Mouse (Mus musculus): ENCODE results near the gene Cd300lf.

Gene Cd300lf

DNA sequence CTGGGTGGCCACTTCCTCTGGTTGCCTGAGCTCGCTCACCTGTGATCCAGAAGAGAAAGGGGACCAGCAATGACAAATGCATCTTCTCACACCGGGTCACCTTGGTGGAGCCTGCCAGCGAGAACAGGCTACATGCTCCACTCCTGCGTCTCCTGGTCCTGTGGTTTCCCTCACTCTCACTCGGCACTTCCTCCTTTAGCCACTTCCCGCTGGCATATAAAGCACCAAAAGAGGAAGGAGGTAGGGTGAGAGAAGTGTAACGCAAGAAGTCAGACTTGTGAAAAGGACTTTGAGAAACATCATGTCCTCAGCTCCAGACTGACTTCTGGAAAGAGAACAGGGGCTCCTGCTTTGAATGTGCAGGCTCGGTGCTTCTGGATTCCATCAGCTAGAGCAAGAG, at the start of gene Cd300lf:
TSS of gene Cd300lf (minus strand) at position 193 of the 400 bp plus-strand sequence.
- DNase-seq (ENCODE audit: low spot score) = no peak

DNA sequence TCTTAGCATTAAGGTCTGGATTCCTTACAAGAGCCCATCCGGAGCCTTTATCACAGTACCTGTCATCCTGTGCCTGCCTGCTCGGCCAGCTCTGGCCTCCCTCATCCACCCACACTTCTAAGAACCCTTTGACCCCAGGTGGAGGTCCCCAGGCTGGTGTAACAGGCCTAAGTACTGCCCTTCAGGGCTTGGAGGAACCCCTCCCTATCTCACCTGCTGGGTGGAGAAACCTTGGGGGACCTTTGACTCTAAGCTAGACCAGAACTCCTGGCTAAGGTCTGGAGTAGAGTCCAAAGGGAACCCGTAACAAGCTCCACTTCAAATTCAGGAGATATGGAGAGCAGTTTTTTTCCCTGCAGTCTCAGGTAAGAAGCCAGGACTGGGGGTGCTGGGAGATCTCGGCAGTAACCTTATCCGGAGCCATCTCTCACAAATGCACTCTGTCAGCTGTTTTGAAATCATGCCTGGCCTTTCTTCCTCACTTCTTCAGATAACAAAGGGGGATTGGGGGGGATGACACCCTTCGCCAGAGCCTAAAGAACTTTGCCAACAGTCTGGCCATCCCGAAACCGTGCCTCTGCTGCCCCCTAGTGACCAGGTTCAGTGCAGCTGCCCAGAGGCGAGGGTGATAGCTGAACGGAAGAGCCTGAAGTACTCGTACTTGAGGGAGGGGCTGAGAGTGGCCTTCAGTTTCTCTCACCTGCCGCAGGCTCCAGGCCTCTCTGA, 48.3 kb upstream of the Cd300lf start:
- DNase-seq (ENCODE audit: low spot score) = peak; percentile 92

DNA sequence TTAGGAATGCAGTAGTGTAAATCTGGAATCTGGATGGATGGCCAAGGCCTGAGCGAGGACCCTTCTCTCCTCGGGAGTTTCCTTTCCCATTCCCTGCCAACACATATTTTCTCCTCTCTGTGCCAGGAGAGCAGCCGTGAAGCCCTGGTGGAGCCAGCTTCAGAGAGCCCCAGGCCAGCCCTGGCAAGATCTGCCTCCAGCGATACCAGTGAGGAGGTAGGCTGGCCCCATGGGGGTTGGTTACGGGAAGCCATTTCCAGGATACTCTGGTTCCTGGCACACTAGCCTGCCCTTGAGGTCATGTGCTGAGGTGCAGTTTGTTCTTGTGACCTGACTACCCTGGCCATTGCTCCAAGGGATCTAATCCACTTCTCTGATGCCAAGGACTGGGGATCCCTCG, 46.1 kb upstream of the Cd300lf start:
- DNase-seq (ENCODE audit: low spot score) = no peak

DNA sequence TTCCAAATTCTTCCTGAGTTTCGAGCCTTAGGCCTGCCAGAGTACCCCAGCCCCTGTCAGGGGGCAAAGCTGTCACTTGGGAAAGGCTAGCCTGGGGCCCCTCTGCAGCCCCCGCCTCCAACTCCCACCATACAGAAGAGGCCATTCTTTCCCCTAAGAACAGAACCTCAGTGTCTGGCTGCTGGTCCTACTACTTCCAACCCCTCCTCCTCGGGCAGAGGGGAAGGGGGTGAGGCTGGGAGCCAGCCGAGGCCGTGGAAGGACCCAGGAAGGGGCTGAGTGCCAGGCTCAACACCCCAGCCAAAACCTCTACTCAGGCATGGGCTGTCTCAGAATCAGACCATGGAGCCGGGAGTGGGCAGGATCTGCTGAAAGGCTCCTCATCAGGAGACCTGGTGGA, 45.4 kb upstream of the Cd300lf start:
- DNase-seq (ENCODE audit: low spot score) = no peak

DNA sequence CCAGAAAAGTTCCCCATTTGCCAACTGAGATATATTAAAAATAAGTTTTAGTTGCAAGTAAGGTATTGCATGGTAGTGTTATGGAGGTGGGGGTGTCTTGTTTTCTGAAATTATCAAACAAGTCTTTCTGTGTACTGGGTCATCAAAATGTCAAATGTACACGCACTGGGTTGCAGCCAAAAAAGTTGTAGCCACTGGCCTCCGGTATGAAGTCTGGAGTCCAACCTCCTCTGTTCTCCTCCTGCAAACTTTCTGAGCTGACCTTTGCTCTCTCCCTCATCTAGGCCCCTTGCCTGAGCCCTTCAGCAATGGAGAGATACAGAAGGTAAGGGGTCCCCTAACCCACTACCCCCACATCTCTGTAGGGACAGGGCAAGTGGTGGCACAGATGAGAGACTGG, 45.0 kb upstream of the Cd300lf start:
- no peak for DNase-seq (ENCODE audit: low spot score)

DNA sequence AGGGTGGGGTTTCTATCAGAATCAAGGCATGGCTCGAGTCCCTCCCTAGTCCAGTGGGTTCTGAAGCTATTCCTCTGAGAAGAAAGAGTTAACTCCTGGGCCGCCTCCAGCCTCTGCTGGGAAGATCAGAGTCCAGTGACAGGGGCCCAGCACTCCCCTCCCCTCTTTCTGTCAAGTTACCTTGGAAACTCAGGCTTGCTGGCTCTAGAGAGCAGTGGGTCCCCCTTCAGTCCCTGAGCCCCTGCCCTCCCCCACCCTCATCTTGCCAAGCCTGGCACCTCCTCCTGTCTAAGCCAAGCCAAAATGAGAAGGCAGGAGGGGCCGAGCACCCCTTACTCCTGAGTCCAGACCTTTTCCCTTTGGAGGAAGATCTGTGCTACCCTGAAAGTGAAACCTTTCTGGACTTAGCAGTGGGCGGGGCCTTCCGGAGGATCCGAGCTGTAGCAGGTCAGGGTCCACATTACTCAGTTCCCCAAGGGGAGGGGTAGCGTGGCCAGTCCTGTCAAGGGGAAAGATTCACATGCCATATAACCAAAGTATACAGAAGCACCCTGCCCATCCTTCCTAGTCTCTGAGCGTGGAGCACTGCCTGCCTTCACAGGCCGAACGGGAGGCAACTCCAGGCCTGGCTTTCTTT, 43.9 kb upstream of the Cd300lf start:
- DNase-seq (ENCODE audit: low spot score) = no peak

DNA sequence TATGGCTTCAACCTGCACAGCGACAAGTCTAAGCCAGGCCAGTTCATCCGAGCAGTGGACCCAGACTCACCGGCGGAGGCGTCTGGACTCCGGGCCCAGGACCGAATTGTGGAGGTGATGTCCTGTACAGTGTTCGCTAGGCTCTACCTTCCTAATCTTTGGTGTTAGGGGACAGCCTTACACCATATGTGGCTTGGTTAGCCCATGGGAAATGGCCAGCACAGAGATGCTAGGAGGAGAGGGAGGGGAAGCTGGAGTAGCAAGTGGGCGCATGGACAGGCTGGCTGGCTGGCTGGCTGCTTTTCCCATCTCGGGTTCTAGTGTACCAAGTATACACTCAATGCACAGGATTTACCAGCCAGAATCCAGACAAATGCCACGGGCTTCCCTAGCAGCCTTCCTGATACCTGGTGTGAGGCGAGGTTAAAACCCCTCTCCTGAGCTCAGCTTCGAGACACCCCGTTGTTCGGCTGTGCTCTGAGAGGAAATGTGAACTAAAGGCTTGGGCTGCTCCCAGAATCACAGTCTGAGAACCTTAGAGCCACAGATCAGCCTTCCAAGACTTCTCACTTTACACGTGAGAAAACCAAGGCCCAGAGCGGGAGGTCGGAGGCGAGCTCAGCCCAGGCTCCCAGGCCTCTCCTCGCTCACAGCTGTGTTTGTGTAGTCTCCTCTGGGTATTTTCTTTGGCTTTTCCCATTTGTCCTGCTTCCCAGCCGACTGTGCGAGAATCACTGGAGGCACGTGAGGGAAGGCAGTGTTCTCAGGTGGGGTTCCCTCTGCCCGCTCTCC, 42.8 kb upstream of the Cd300lf start:
- DNase-seq (ENCODE audit: low spot score) = no peak

DNA sequence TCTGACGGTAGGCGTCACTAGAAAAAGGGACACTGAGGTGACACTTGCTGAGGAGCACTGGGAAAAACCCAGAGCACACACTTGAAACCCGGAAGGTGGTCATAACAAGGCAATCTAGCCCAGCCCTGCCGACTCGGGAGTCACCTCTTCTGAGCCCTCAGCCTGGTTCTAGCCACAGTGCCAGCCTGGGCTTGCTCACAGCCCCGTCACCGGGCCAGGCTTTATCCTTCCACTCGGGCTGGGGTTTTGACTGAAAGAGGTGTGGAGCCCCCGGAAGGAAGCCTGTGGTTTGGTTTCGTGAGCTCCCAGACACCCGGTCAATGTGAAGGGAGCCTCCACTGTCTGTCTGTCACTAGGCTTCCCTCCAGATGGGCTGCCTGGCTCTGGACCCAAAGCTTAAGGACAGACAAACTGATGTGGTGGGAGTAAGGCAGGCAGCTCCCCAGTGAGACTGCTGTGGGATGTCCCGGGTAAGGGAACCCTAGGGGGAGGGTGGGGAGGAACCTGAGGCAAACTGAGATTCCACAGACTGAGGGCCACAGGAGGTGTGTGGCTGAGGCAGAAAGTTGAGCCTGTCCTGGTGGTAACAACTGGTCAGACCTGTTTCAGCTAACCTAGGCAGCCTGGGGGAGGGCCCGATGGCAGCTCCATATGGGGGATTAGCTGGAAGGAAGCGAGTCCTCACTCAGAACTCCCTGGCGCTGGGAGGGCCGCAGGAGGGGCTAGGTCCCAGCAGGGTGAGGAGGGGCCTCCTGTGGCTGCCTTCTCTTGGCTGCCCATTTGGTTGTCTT, 40.0 kb upstream of the Cd300lf start:
- no peak for DNase-seq (ENCODE audit: low spot score)

DNA sequence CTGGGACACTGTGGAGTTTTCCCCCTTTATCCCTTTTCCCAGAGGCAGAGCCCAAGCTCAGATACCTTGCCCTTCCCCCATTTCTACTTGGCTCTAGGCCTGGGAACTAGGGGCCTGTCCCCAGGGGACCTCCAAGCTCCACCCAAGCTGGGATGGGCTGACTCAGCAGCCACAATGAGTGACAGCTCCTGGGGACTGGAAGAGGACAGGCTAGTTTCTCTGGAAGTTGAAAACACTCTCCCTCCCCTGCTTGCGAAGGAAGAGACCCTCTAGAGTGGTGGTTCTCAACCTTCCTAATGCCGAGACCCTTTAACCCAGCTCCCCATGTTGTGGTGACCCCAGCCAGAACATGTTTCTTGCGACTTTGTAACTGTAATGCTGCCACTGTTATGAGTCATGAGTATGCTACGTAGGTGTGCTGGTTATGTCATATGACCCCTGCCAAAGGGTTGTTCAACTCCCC, 39.1 kb upstream of the Cd300lf start:
- no peak for DNase-seq (ENCODE audit: low spot score)

DNA sequence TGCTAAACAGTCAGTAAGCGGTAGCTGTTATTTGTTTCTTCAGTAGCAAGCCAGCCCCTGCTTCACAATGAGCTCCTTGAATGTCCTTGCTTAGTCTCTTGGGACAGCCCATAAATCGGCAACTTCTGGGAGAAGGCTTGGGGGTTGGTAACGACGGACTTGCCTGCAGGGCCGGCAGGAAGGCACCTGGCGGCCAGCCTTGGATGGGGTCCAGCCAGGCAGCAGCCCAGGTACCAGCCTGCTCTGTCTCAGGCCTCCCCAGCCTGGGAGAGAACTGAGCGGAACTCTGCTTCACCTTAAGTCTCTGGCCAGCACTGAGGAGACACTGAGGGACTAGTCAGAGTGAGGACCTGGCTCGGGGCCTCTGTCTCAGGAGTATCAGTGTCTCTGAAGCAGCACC, 37.3 kb upstream of the Cd300lf start:
- no peak for DNase-seq (ENCODE audit: low spot score)

DNA sequence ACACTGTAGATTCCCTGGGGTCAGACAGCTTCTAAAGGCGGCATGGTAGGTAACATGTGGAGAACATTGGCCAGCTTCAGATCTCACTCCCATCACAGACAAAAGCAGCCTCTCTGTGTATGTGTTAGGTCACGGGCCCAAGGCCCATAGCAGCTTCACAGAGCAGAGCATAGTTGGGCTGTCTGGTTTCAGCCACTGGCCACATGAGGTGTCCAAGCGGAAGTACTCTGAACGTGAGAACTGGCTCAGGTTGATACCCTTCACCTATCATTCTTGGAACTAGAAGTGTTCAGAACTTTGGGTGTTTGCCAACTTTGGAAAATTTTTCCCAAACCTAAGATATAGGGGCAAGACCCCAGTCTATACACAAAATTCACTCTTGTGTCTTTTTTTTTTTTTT, 35.6 kb upstream of the Cd300lf start:
- DNase-seq (ENCODE audit: low spot score) = no peak

DNA sequence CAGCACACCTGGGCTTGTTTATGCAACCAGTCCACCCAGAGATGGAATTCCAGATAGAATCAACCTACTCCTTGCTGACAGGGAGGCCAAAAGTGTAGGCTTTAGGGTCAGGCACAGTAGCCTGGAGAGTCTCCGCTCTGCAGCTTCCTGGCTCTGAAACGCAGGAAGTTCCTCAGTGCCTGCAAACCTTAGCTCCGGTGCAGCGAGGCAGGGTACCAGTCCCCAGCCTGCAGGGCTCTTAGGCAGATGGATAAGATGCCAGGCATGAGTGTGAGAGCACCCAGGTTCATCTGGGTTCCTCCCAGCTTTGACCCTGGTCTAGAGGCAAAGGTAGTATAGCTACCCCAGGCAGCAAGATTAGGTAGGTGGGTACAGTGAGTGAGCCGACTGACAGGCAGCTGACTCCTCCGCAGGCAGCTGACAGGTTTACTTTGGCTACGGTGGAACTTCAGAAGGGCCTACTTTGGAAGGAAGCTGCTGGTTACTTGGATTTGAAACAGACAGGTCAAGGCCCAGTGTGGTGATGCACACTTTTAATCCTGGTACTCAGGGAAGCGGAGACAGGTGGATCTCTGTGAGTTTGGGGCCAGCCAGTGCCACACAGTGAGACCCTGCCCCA, 33.9 kb upstream of the Cd300lf start:
- no peak for DNase-seq (ENCODE audit: low spot score)

DNA sequence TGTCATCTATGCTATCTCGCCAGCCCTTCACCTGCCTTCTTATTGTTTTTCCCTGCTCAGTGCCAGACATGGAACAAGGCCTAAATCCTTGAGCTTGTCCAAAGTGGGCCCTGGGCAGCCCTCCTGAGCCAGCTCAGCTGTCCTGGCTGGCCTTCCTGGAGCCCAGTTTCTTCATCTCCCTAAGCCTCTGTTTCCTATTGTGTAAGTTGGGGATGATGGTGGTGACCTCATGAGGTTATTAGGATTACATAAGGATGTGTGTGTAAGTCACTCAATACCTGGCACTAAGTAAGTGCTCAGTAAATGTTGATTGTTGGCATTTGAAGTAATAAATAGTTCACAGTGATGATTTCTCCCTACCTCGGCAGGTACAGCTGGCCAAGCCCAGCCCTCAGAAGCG, 33.0 kb upstream of the Cd300lf start:
- no peak for DNase-seq (ENCODE audit: low spot score)

DNA sequence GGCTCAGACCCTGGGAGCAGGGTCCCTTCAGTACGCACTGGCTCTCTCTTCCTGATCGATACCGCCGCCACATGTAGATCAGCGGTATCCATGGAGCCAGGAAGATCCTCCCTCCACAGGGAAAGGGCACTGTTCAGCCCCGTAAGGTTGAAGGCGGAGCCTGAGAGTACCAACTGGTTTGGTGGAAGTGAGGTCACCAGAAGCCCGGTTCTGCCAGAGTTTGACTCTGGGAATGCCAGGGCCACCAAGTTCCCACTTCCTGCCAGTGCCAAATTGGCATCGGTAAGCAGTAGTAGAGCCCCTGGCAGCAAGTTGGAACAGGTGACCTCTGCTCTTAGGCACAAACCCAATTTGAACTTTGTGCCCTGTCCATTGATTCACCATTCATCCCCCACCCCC, 31.2 kb upstream of the Cd300lf start:
- no peak for DNase-seq (ENCODE audit: low spot score)

DNA sequence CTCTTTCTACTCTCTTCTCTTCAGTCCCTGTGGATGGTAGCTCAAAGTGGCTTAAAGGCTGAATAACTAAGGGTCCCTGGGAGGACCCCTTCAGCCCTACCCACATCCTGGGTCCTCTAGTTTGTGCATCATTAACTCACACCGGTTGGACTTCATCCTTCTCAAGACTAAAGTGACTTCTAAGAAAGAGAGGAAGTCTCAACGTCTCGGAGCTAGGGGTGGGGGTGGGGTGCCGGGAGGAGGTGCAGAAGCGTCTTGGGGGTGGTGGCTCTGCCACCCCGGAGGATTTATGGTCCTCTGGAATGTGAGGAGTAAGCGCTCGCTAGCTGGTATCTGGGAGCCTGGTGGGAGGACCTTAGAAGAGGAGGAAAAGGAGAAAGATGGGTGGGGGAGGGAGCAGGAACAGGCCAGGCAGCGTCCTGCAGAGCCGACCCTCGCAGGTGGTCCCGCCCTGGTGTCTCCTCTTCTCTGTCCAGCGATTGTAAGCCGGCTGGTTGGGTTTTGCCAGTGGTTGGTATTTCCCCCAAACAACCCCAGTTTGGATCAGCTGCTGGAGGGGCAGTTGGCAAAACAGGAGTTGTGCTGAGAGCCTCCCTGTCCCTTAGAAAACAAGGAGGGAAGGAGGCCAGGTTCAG, 30.7 kb upstream of the Cd300lf start:
- DNase-seq (ENCODE audit: low spot score) = no peak

DNA sequence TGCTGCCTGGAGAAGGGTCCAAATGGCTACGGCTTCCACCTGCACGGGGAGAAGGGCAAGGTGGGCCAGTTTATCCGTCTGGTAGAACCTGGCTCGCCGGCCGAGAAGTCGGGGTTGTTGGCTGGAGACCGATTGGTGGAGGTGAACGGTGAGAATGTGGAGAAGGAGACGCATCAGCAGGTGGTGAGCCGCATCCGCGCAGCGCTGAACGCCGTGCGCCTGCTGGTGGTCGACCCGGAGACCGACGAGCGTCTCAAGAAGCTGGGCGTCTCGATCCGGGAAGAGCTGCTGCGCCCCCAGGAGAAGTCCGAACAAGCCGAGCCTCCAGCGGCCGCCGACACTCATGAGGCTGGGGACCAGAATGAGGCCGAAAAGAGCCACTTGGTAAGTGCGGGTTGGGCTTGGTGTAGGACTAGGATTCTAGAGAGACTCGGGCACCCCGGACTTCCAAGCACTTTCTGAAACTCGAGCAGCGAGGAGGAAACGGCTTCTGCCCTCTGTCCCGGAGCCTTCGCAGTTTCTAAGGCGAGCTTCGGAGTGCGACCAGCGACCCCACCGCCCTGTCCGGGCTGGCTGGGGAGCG, 29.9 kb upstream of the Cd300lf start:
- DNase-seq (ENCODE audit: low spot score) = peak; percentile 65

DNA sequence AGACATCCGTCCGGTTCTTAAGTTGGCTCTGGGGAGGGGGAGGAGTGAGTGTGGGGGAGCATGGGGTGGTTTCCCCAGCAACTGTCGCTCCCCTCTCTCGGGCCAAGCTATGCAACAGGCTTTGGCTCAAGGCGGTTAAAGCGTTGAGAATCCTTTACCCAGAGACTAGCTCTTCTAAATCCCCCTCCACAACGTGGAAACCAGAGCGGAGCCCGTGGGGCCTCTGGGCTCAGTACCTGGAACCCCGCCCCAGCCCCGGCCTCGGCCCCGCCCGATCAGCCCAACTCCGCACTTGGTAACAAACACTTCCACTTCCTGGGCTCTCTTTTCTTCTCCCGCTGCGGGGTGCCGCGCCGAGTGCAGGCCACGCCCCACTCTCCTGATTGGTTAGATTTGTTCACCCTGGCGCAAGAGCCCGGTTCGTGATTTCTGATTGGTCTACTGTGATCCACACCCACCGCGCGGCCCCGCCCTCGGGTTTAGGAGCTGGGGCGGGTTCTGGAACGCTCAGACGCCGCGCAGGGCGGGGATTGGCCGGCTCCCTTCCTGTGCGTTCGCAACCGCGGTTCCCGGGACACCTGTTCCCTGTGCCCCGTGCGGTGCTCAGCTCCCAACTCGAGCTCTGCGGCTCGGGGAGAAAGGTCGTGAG, 29.2 kb upstream of the Cd300lf start, which contains the start of gene Slc9a3r1:
TSS of gene Slc9a3r1 (plus strand) at position 510 of the 649 bp plus-strand sequence.
- peak; percentile 98 for DNase-seq (ENCODE audit: low spot score)

DNA sequence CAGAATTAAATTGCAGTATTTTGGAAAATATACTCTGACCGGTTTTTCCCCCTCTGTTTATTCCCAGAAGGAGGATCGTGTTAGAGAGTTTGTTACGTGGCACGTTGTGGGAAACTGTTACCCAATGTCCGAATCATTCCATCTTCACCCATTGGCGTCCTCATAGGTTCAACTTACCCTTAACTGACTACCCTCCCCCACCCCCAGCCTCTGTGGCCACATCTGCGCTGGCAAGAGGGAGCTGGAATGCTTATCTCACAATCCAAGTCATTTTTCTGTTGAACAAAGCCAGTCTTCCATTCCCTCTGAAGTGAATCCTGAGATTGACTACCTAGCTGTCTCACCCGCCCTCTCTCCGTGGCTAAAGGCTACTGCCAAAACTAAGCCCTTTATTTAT, 28.4 kb upstream of the Cd300lf start:
- DNase-seq (ENCODE audit: low spot score) = no peak

DNA sequence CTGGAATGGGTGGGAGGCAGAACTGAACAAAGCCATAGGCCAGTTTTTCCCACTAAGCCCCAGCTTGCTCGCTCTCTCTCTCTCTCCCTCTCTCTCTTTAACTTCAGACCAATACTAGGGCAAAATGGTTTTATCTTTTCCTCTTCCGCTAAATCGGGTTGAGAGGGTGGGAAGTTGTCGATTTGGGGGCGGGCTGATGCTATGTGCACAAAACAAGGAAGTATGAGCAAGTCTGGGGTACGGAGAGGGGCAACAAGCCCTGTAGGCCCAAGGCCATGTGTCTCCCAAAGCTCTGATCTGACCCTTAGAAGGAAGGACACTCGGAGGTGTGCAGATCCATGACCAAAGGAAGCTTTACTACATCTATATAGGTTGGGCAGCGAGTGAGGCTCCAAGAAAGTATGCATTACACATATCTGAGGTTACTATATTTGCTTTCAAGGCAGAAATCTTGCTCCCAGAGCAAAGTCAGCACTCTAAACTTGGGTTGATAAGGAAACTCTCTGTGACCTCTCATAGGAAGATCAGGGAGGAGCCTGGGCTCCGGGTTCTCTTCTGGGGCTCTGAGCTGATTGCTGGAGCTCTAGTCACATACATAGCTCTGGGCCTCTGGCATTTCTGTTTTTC, 27.9 kb upstream of the Cd300lf start:
- DNase-seq (ENCODE audit: low spot score) = no peak
